Mouse (Mus musculus): ENCODE measurements at regions not wholly inside any gene's neighbourhood (a gene's known extent, or its start where the extent isn't known, plus 50 kb on each side); places are given as distances from the start of the nearest gene placed in this dataset.
A peak's percentile ranks its signal among the peaks of the same experiment; 100 is the strongest.
"Not testable (repeated sequence)": the region's sequence is repeated elsewhere in the genome, so short reads cannot be mapped to it uniquely, and the experiment has no call there.

DNA sequence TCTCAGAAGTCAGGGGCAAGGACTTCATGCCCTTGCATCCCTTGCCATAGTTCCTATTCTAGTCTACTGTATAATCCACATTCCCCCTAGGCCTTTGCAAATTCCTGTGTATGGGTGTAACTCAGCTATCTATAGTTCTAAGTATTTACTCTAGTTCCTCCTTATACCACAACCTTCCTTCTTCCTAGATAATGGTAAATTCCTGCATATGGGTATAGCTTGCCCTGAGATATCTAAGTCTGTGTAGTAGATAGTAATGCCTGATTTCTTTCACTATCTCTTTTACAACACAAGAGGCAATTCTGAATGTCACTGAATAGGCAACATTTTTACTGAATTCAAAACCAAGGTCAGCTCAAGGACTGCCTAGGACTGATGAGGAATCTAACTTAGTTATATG is 1000.2 kb downstream of the Kcnt2 start:
- not testable (repeated sequence) for DNase-seq (ENCODE audit: low spot score in 2 of 2)

DNA sequence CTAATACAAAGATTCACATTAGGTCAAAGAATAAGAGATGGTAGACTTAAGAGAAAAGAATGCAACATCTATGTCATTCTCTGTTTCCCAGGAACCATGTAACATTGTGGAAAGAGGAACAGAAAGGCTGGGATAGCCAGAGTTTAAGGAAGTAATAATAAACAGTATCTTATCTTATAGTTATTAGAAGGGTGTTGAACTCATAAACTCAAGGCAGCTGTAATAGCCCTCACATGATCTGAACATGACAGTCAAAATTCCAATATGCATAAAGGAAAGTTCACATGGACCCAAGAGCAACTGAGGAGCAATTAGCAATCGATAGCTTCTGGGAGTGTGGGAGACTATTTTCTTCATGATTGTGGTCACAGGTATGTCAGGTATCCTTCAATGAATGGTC is 1028.8 kb downstream of the Kcnt2 start:
- no peak for DNase-seq (ENCODE audit: low spot score in 2 of 2)

DNA sequence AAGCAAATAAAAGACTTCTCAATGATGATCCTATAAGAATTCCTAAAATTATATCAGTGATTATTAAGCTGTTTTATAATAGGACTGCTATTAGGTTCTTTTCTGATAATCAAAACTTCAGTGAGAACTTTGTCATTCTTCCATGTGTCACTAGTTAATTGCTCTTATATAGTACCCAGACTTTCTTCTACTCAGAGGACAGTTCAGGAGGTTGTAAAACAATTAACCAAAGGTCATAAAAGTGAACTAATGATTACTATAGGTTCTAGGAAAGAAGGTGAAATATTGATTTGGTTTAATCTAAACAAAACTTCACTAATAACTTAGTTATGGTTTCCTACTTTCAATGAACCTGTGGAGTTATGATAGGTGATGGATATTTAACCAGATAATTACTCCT is 1035.6 kb downstream of the Kcnt2 start:
- no peak for DNase-seq (ENCODE audit: low spot score in 2 of 2)

DNA sequence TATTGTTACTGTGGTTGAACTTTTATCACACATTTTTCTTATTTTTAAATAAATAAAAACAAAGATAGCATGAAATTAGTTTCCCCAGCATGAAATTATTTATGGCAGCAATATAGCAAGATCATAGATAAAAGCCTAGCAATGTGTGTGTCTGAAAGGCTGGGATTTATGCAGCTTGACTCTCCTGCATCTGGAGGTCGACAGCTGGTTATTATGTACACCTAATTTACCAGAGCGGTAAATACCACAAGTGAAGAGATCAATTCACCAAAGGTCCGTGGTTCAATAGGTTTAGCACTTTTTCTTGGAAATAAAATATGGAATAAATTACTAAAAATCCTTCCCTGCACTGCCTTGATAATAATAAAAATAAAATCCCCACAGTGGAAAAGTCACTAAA is 1077.0 kb downstream of the Kcnt2 start:
- no peak for DNase-seq (ENCODE audit: low spot score in 2 of 2)

DNA sequence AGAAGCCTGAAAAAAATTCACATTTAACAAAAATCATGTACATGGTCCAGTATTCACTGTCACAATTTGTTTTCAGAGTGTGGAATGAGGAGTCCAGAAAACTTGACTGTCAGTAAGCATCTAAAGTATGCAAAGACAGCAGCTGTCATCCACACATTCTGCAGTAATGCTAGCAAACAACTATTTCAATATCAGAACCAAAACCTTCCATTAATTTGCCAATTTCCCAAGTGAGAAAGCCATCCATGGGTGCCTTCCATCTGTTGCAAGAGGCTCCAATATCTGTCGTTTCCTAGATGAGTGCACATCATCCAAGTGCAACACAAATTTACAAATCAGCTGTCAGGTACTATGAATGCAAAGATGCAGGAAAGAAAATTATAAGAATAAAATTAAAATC is 1092.1 kb downstream of the Kcnt2 start:
- no peak for DNase-seq (ENCODE audit: low spot score in 2 of 2)

DNA sequence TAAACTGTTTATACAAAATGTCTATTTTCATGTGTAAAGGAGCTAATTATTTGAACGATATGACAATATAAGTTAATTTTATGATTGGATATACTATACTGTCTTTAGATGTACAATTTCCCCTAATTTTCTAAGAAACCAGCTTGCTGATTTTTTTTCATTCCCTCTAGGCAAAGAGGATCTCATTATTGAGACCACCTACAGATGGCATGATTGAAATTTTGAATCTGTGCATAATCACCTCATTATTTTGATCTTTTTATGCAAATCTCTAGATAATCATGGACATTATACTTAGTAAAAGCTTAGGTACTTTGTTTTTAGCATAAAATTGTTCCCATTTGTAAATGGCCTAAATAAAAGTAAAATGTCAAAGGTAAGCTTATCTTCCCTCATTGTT is 1123.5 kb downstream of the Kcnt2 start:
- no peak for DNase-seq (ENCODE audit: low spot score in 2 of 2)

DNA sequence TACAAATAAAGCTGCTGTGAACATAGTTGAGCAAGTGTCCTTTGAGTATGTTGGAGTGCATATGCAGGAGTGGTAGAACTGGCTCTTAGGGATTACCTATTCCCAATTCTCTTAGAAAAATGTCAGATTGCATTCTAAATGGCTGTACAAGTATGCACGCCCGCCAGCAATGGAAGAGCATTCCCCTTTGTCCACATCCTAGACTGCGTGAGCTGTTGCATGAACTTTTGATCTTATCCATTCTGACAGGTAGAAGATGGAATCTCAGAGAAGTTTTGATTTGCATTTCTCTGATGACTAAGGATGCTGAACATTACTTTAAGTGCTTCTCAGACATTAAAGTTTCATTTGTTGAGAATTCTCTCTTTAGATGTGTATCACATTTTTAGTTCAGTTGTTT is 1130.0 kb downstream of the Kcnt2 start:
- DNase-seq (ENCODE audit: low spot score in 2 of 2) = no peak

DNA sequence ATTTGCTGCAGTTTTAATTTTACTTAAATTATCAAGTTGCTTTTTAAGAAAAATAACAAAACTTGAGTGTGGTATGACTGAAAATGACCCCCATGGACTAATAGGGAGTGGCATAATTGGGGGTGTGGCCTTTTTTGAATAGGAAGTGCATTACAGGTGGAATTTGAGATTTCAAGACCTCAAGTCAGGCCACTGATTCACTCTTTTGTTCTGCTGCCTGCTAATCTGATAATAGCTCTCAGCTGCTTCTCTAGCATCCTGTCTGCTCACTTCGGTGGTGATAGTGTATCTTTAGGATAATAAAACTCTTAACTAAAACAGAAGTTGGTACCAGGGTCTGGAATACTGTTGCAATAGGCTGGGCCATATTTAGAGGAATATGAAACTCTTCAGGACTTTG is 1155.4 kb downstream of the Kcnt2 start:
- no peak for DNase-seq (ENCODE audit: low spot score in 2 of 2)

DNA sequence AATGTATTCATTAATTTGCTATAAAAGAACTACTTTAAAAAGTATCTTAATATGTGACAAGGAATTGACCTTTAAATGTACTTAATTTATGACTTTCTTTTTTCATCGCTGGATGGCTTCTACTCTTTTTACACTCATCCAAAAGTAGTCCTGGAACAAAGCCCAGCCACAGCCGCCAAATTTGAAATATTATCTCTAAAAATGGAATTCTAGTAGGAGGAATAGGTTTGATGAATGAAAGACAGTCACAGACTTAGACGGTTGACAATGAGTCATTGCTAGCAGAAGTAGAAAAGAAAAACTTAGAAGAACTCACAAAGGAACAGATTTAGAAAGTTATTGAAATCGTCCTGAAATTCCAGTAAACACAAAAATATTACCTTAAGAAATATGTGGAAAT is 1183.7 kb downstream of the Kcnt2 start:
- DNase-seq (ENCODE audit: low spot score in 2 of 2) = peak; percentile 15 to 53

DNA sequence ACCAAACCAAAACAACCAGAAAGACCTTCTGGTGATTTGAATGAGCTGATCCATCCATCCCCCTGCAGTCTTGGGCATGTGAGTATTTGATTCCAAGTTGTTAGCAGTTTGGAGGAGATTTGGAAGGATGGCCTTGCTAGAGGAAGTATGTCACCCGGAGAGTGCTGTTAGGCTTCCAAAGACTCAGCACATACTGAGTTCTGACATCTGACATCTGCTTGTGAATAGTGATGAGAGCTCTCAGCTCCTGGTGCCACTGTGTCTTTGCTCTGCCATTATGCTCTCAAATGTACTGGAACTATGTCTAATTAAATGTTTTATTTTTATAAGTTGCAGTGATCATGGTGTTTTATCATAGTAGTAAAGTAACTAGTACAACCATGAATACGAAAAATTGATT is 1184.2 kb downstream of the Kcnt2 start:
- DNase-seq (ENCODE audit: low spot score in 2 of 2) = no peak

DNA sequence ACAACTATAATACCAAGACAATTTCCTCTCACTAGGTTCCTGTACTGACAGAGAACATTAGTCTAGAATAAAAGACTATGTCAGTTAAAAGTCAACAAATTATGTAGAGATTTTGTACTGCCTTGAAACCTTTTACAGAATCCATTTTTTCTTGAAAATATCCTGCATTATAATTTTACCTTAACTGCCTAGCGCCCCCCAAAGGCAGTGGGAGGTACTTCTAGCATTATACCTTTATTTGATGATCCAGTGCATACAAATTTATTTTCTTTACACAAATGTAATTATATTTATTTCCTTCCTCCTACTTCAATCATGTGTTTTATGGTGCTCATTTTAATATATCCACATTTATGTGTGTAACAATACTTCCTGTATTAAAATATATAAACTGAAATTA is 1189.5 kb downstream of the Kcnt2 start:
- no peak for DNase-seq (ENCODE audit: low spot score in 2 of 2)

DNA sequence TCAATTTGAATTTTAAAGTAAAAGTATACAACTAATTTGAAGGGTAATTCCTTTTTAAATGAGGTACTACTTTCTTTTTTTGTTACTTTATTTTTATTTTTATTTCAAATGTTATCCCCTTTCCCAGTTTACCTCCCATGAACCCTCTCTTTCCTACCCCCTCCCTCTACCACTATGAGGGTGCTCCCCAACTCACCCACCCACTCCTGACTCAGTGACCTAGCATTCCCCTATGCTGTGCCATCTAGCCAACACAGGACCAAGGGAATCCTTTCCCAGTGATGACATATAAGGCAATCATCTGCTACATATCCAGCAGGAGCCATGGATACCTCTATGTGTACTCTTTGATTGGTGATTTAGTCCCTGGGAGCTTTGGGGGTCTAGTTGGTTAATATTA is 1194.3 kb downstream of the Kcnt2 start:
- DNase-seq (ENCODE audit: low spot score in 2 of 2) = no peak

DNA sequence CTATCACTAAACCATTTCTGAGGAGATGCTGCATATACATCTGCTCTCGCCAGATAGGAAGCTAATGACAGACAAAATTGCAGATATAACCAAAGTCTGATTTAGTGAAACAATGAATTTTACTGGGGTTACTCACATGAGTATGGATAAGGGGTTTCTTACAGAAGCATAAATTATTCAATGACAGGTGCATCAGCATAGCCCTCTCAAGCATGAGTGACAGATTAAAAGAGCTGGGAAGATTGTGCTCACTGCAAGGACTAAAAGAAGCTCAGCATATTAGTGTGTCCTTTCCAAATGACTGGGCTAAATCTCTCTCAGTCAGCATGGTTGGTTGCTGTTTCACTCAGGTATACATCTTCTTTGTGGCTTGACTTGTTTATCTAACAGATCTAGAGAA is 1205.0 kb downstream of the Kcnt2 start:
- no peak for DNase-seq (ENCODE audit: low spot score in 2 of 2)

DNA sequence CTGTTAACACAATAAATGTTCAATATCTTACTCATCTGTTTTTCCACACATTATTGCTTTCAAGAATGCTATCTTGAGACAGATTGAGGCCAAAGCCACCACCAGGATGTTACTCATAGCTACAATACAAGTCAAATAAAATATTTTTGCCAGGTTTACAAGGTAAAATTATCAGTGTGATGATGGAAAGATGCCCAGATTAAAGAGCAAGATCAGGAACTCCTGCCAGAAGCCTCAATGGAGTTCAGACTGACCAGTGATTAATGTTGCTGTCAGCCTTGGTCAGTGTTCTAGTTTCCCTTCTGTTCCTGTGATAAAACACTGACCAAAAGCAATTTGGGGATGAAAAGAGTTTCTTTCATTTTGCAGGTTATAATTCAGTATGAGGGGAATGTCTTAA is 1218.6 kb downstream of the Kcnt2 start:
- no peak for DNase-seq (ENCODE audit: low spot score in 2 of 2)
